Mouse (Mus musculus): Measurements from ENCODE around the gene Cog8.
A peak's percentile ranks its signal among the peaks of the same experiment; 100 is the strongest.
"Not testable (repeated sequence)": the region's sequence is repeated elsewhere in the genome, so short reads cannot be mapped to it uniquely, and the experiment has no call there.

Gene Cog8

GRCm38 (mm10) chr8:107045478-107045877, 11.0 kb downstream of the Cog8 start:
- DNase-seq (ENCODE audit: low spot score): no peak

- no peak for DNase-seq (ENCODE audit: low spot score)
These were observed 15.9 kb downstream of the Cog8 start for GRCm38 (mm10) chr8:107040632-107041031.

- DNase-seq (ENCODE audit: low spot score): no peak
These were observed 19.9 kb downstream of the Cog8 start for GRCm38 (mm10) chr8:107036626-107037025.

GRCm38 (mm10) chr8:107035641-107036040, 20.8 kb downstream of the Cog8 start:
- DNase-seq (ENCODE audit: low spot score): no peak

GRCm38 (mm10) chr8:107033609-107034008, 22.9 kb downstream of the Cog8 start:
- DNase-seq (ENCODE audit: low spot score): not testable (repeated sequence)

GRCm38 (mm10) chr8:107031577-107032090, 24.9 kb downstream of the Cog8 start:
- DNase-seq (ENCODE audit: low spot score): peak; percentile 14

GRCm38 (mm10) chr8:107030650-107031576, 25.6 kb downstream of the Cog8 start, which contains the start of gene Vps4a:
Vps4a (plus strand) TSS chr8:107031222.
- DNase-seq (ENCODE audit: low spot score): peak; percentile 98

- DNase-seq (ENCODE audit: low spot score): no peak
These were observed 26.4 kb downstream of the Cog8 start for GRCm38 (mm10) chr8:107030058-107030457.

- DNase-seq (ENCODE audit: low spot score): no peak
These were observed 27.2 kb downstream of the Cog8 start for GRCm38 (mm10) chr8:107029310-107029709.

- no peak for DNase-seq (ENCODE audit: low spot score)
These were observed 33.0 kb downstream of the Cog8 start for GRCm38 (mm10) chr8:107023479-107023878.

- DNase-seq (ENCODE audit: low spot score): no peak
These were observed 41.6 kb downstream of the Cog8 start for GRCm38 (mm10) chr8:107014915-107015314.

GRCm38 (mm10) chr8:107012666-107013065, 43.8 kb downstream of the Cog8 start:
- DNase-seq (ENCODE audit: low spot score): no peak

- DNase-seq (ENCODE audit: low spot score): no peak
These were observed 48.7 kb downstream of the Cog8 start for GRCm38 (mm10) chr8:107007795-107008194.

- peak; percentile 90 for DNase-seq (ENCODE audit: low spot score)
These were observed 54.0 kb downstream of the Cog8 start for GRCm38 (mm10) chr8:107002532-107002931.

GRCm38 (mm10) chr8:106999068-106999467, 57.4 kb downstream of the Cog8 start:
- DNase-seq (ENCODE audit: low spot score): peak; percentile 39

GRCm38 (mm10) chr8:106997416-106997815, 59.1 kb downstream of the Cog8 start:
- no peak for DNase-seq (ENCODE audit: low spot score)

- DNase-seq (ENCODE audit: low spot score): not testable (repeated sequence)
These were observed 60.1 kb downstream of the Cog8 start for GRCm38 (mm10) chr8:106996339-106996738.

All from urinary bladder, postnatal 25 days (tissue).